26 mouse cellular contexts compared by ENCODE assay signal in genomic region chr2:35417231-35417630, GRCm38 (mm10). TPM values are rescaled to one million over a fixed set of nuclear protein-coding genes. Genes with fewer than 3 reads are reported as not detected.
DNase-seq lines count a peak whose midpoint lies in the region; ATAC-seq and TF ChIP-seq lines count a peak whose summit lies in the region.
"Had no signal": no experiment of that assay in that cellular context is flagged by ENCODE, and none has a peak within 500 bp of the region (broad histone marks: within the 10 kb centered on the region; RNA-seq: fewer than 3 reads in every experiment).

No protein-coding gene starts in this region.

- no peak overlapping the region for H3K27ac ChIP-seq in liver, postnatal 0 days (ENCODE audit: low read depth)
- peak overlapping the region; percentile 95 for H3K27ac ChIP-seq in CH12.LX (ENCODE audit: insufficient read depth, low read depth)
- no peak overlapping the region for H3K27ac ChIP-seq in MEL (ENCODE audit: control insufficient read depth, low read depth, low read length)
- peak overlapping the region; percentile 50 for H3K27ac ChIP-seq in liver, embryonic 12.5 days
- H3K27ac ChIP-seq: embryonic facial prominence, embryonic 13.5 days; forebrain, embryonic 12.5 days; heart, embryonic 10.5 days; heart, embryonic 15.5 days; hindbrain, embryonic 10.5 days; hindbrain, embryonic 15.5 days had no signal

- in situ Hi-C loops in CH12.LX (cut with MboI; ENCODE audit: low pct_ligation_motif_present, low pct_unique_long_range_greater_than_20kb, low sequenced_read_pairs): no loop called here

- ATAC-seq in liver, postnatal 0 days: no peak
- no peak for ATAC-seq in liver, embryonic 12.5 days
- no peak for ATAC-seq in megakaryocyte progenitor cell, adult 5-6 weeks (replicated peaks; ENCODE audit: poor library complexity)
- ATAC-seq: forebrain, embryonic 16.5 days had no signal

- no peak for TF ChIP-seq RAD21 in CH12.LX (IDR thresholded peaks at IDR 0.05; ENCODE audit: low read depth, low read length)
- no peak for TF ChIP-seq RAD21 in MEL (IDR thresholded peaks at IDR 0.05; ENCODE audit: low read depth, low read length)

- no peaks in the 10 kb centered on the region for H3K27me3 ChIP-seq in liver, postnatal 0 days (ENCODE audit: insufficient read depth, low read length)
- H3K27me3 ChIP-seq in CH12.LX (replicated peaks) (no peaks in the 10 kb centered on the region), MEL (ENCODE audit: control insufficient read depth in 1 of 2, insufficient read depth in 2 of 2, low read length in 2 of 2) (no peaks in the 10 kb centered on the region)
- H3K27me3 ChIP-seq in liver, embryonic 12.5 days (replicated peaks): no peaks in the 10 kb centered on the region
- H3K27me3 ChIP-seq: embryonic facial prominence, embryonic 13.5 days; forebrain, embryonic 12.5 days; heart, embryonic 15.5 days; hindbrain, embryonic 15.5 days had no signal

- no peak overlapping the region for H3K4me3 ChIP-seq in liver, postnatal 0 days (ENCODE audit: low read depth, low read length)
- H3K4me3 ChIP-seq in CH12.LX (replicated peaks in 1 of 3; ENCODE audit: low read depth in 2 of 3, low read length in 2 of 3, poor library complexity in 1 of 3) (no peak overlapping the region), MEL (ENCODE audit: control insufficient read depth in 1 of 2, insufficient read depth in 1 of 2, low read depth in 2 of 2, low read length in 2 of 2) (no peak overlapping the region)
- no peak overlapping the region for H3K4me3 ChIP-seq in liver, embryonic 12.5 days
- H3K4me3 ChIP-seq: embryonic facial prominence, embryonic 13.5 days; forebrain, embryonic 12.5 days; heart, embryonic 10.5 days; heart, embryonic 15.5 days; hindbrain, embryonic 10.5 days; hindbrain, embryonic 15.5 days had no signal

- no peak for TF ChIP-seq POLR2A in CH12.LX (IDR thresholded peaks at IDR 0.05; ENCODE audit: low read depth, low read length)
- TF ChIP-seq POLR2A in MEL (IDR thresholded peaks at IDR 0.05; ENCODE audit: control insufficient read depth in 1 of 2, insufficient read depth in 1 of 2, low read depth in 1 of 2, low read length in 2 of 2, poor library complexity in 1 of 2): no peak

- H3K4me1 ChIP-seq in liver, postnatal 0 days (ENCODE audit: insufficient read depth): peaks cover 12% of the 10 kb centered on the region
- H3K4me1 ChIP-seq in CH12.LX (ENCODE audit: control insufficient read depth in 1 of 2, insufficient read depth in 2 of 2): peaks cover 24 to 73% of the 10 kb centered on the region in 2 experiments
- H3K4me1 ChIP-seq in MEL (ENCODE audit: control insufficient read depth in 1 of 2, insufficient read depth in 2 of 2, low read length in 2 of 2): peaks cover 9 to 31% of the 10 kb centered on the region in 2 experiments
- peaks cover 66% of the 10 kb centered on the region for H3K4me1 ChIP-seq in liver, embryonic 12.5 days
- H3K4me1 ChIP-seq: forebrain, embryonic 12.5 days; hindbrain, embryonic 15.5 days had no signal

- TF ChIP-seq CTCF in liver, postnatal 0 days (IDR thresholded peaks at IDR 0.05; ENCODE audit: low read depth): no peak
- TF ChIP-seq CTCF in CH12.LX (conservative IDR thresholded peaks at IDR 0.05 in 1 of 2, IDR thresholded peaks at IDR 0.05 in 1 of 2; ENCODE audit: low read depth in 2 of 2, low read length in 2 of 2): no peak
- no peak for TF ChIP-seq CTCF in MEL (IDR thresholded peaks at IDR 0.05 in 2 of 3, conservative IDR thresholded peaks at IDR 0.05 in 1 of 3; ENCODE audit: control insufficient read depth in 1 of 3, insufficient read depth in 1 of 3, low read depth in 2 of 3, low read length in 3 of 3, poor library complexity in 1 of 3, severe bottlenecking in 1 of 3)

- peaks cover 5% of the 10 kb centered on the region; the same call in 1 of the 2 replicates for H3K9me3 ChIP-seq in liver, postnatal 0 days (ENCODE audit: low read length)
- H3K9me3 ChIP-seq in CH12.LX (replicated peaks; ENCODE audit: low read length) (peaks cover 16% of the 10 kb centered on the region), MEL (replicated peaks; ENCODE audit: insufficient read depth, low read length) (no peaks in the 10 kb centered on the region)
- peaks cover 7% of the 10 kb centered on the region; the same call in 1 of the 2 replicates for H3K9me3 ChIP-seq in liver, embryonic 12.5 days (replicated peaks)
- H3K9me3 ChIP-seq: hindbrain, embryonic 15.5 days had no signal

- no peak overlapping the region for H3K9ac ChIP-seq in liver, postnatal 0 days (replicated peaks)
- H3K9ac ChIP-seq in CH12.LX (ENCODE audit: insufficient read depth, low read depth) (peak overlapping the region; percentile 23; the same call in 1 of the 2 replicates), MEL (ENCODE audit: control insufficient read depth, low read depth, low read length, poor library complexity, severe bottlenecking) (no peak overlapping the region)
- no peak overlapping the region; the same call in 1 of the 2 replicates for H3K9ac ChIP-seq in liver, embryonic 12.5 days
- H3K9ac ChIP-seq: embryonic facial prominence, embryonic 13.5 days; forebrain, embryonic 12.5 days; heart, embryonic 15.5 days; hindbrain, embryonic 15.5 days had no signal

- H3K36me3 ChIP-seq in liver, postnatal 0 days (replicated peaks; ENCODE audit: insufficient read depth, low read length): peaks cover 26% of the 10 kb centered on the region
- H3K36me3 ChIP-seq in CH12.LX (replicated peaks in 1 of 2; ENCODE audit: control insufficient read depth in 1 of 2, insufficient read depth in 1 of 2, low read length in 1 of 2) (peaks cover 55 to 81% of the 10 kb centered on the region in 2 experiments), MEL (ENCODE audit: control insufficient read depth in 1 of 2, insufficient read depth in 2 of 2, low read length in 2 of 2) (peaks cover 0 to 16% of the 10 kb centered on the region in 2 experiments; a peak in 3 of 4 replicates)
- peaks cover 63% of the 10 kb centered on the region for H3K36me3 ChIP-seq in liver, embryonic 12.5 days
- H3K36me3 ChIP-seq: forebrain, embryonic 12.5 days; hindbrain, embryonic 15.5 days had no signal

- no peak for TF ChIP-seq EP300 in liver, postnatal 0 days (IDR thresholded peaks at IDR 0.05; ENCODE audit: low read depth)
- TF ChIP-seq EP300 in CH12.LX (IDR thresholded peaks at IDR 0.05; ENCODE audit: low read length) (0 out of 2 replicates have a peak, but pooled peaks have one; percentile 23), MEL (IDR thresholded peaks at IDR 0.05; ENCODE audit: low read depth in 1 of 2, low read length in 2 of 2) (peak; percentile 28 to 43; a peak in 2 of 4 replicates)

- WGBS in liver, postnatal 0 days (ENCODE audit: insufficient replicate concordance): 26% methylated on average over 1 of the region's 1 CpGs
- 27% methylated on average over 1 of the region's 1 CpGs for WGBS in liver, embryonic 12.5 days (ENCODE audit: insufficient replicate concordance)

- dilution Hi-C loops in CH12.LX (cut with MboI; ENCODE audit: extremely low pct_ligation_motif_present, extremely low pct_unique_long_range_greater_than_20kb, low sequenced_read_pairs): no loop called here

- DNase-seq in liver (peak; percentile 21), CH12.LX (ENCODE audit: extremely low read depth) (no peak), MEL (ENCODE audit: low read depth, low spot score) (peak; percentile 43)
- DNase-seq in liver, postnatal 0 days: no peak
- no peak for DNase-seq in layer of hippocampus, postnatal 36 days
- DNase-seq: adrenal gland, postnatal 10 days; cerebellum, adult 11 months; cerebellum, adult 8-10 months; cerebellum, postnatal 14 days; gastrocnemius, postnatal 36 days; heart, adult 18-20 months; heart, postnatal 14 days had no signal

- no peak overlapping the region for H3K4me2 ChIP-seq in liver, postnatal 0 days (ENCODE audit: low read depth, low read length)
- H3K4me2 ChIP-seq in CH12.LX (ENCODE audit: insufficient read depth, low read depth, poor library complexity, severe bottlenecking): peak overlapping the region; percentile 45
- no peak overlapping the region for H3K4me2 ChIP-seq in liver, embryonic 12.5 days
- H3K4me2 ChIP-seq: embryonic facial prominence, embryonic 13.5 days; forebrain, embryonic 12.5 days; heart, embryonic 15.5 days; hindbrain, embryonic 15.5 days had no signal

- no peaks in the 10 kb centered on the region for H3K79me2 ChIP-seq in CH12.LX (replicated peaks; ENCODE audit: control insufficient read depth, extremely low read depth, insufficient read depth, poor library complexity, severe bottlenecking)
- no peaks in the 10 kb centered on the region for H3K79me2 ChIP-seq in MEL (ENCODE audit: control insufficient read depth, insufficient read depth, low read length, poor library complexity)

RNA-seq across cellular contexts. Expression of gene 4930402F06Rik, which starts 20.3 kb away (rescaled TPM):
- polyA plus RNA-seq in liver, postnatal 0 days (2015; fragmentation: Nextera tagmentation; extraction: Ambion mirVana): not detected in 2 replicates
- total RNA-seq in CH12.LX (2012; rRNA removed) (not detected in 2 replicates), CH12.LX (2014; rRNA removed) (not detected in 2 replicates), MEL (2012; rRNA removed) (not detected in 2 replicates)
- polyA plus RNA-seq in CH12.LX (2012; ENCODE audit: insufficient read length, low read depth) (not detected in 2 replicates), MEL (2012; ENCODE audit: insufficient read depth in 1 of 2, insufficient read length in 2 of 2, low read depth in 1 of 2, low replicate concordance in 2 of 2, missing spikeins in 1 of 2) (not detected)
- polyA plus RNA-seq in liver, embryonic 12.5 days (2016; fragmentation: Nextera tagmentation; extraction: Ambion mirVana): not detected in 2 replicates
- total RNA-seq in layer of hippocampus, postnatal 36 days (2021): not detected
- total RNA-seq in megakaryocyte progenitor cell, adult 5-6 weeks (2015): not detected in 2 replicates
- total RNA-seq in megakaryocyte progenitor cell, adult 5-6 weeks (2017): not detected in 2 replicates
- total RNA-seq: adrenal gland, postnatal 10 days; adrenal gland, postnatal 4 days; ES-E14; gastrocnemius, adult 8-10 months; gastrocnemius, postnatal 36 days; heart, adult 18-20 months; heart, postnatal 14 days had no signal
- polyA plus RNA-seq: brain, embryonic 14.5 days; embryonic facial prominence, embryonic 13.5 days; forebrain, embryonic 12.5 days; forebrain, embryonic 16.5 days; frontal cortex, adult 2 months; heart, embryonic 10.5 days; heart, embryonic 15.5 days; hindbrain, embryonic 10.5 days; hindbrain, embryonic 15.5 days had no signal

RNA-seq across cellular contexts. Expression of gene Ggta1, which starts 45.8 kb away (rescaled TPM):
- polyA plus RNA-seq in liver, postnatal 0 days (2015; fragmentation: Nextera tagmentation; extraction: Ambion mirVana): 5.2 and 6.2 TPM in 2 replicates
- total RNA-seq in CH12.LX (2012; rRNA removed): 55.8 and 67.2 TPM in 2 replicates
- total RNA-seq in CH12.LX (2014; rRNA removed): 46.9 and 52.0 TPM in 2 replicates
- polyA plus RNA-seq in CH12.LX (2012; ENCODE audit: insufficient read length, low read depth): 38.4 and 40.5 TPM in 2 replicates
- total RNA-seq in MEL (2012; rRNA removed): 23.6 and 30.7 TPM in 2 replicates
- 10 to 100 TPM in 1 of 2 experiments, not detected in 1; 29.2 TPM for polyA plus RNA-seq in MEL (2012; ENCODE audit: insufficient read depth in 1 of 2, insufficient read length in 2 of 2, low read depth in 1 of 2, low replicate concordance in 2 of 2, missing spikeins in 1 of 2)
- 12.7 and 13.0 TPM in 2 replicates for polyA plus RNA-seq in liver, embryonic 12.5 days (2016; fragmentation: Nextera tagmentation; extraction: Ambion mirVana)
- 1 to 10 TPM; 1.7 to 2.6 TPM for total RNA-seq in layer of hippocampus, postnatal 36 days (2021)
- total RNA-seq in megakaryocyte progenitor cell, adult 5-6 weeks (2015): 50.8 and 54.4 TPM in 2 replicates
- total RNA-seq in megakaryocyte progenitor cell, adult 5-6 weeks (2017): 72.0 and 77.3 TPM in 2 replicates

RNA-seq across cellular contexts. Expression of gene 4930568D16Rik, which starts 49.7 kb away (rescaled TPM):
- polyA plus RNA-seq in liver, postnatal 0 days (2015; fragmentation: Nextera tagmentation; extraction: Ambion mirVana): not detected in 2 replicates
- total RNA-seq in CH12.LX (2012; rRNA removed) (not detected in 2 replicates), CH12.LX (2014; rRNA removed) (not detected in 2 replicates), MEL (2012; rRNA removed) (not detected in 2 replicates)
- polyA plus RNA-seq in CH12.LX (2012; ENCODE audit: insufficient read length, low read depth) (not detected in 2 replicates), MEL (2012; ENCODE audit: insufficient read depth in 1 of 2, insufficient read length in 2 of 2, low read depth in 1 of 2, low replicate concordance in 2 of 2, missing spikeins in 1 of 2) (not detected)
- polyA plus RNA-seq in liver, embryonic 12.5 days (2016; fragmentation: Nextera tagmentation; extraction: Ambion mirVana): not detected in 2 replicates
- total RNA-seq in layer of hippocampus, postnatal 36 days (2021): not detected
- total RNA-seq in megakaryocyte progenitor cell, adult 5-6 weeks (2015): not detected in 2 replicates
- total RNA-seq in megakaryocyte progenitor cell, adult 5-6 weeks (2017): not detected in 2 replicates
- total RNA-seq: adrenal gland, postnatal 10 days; adrenal gland, postnatal 4 days; ES-E14; gastrocnemius, adult 8-10 months; gastrocnemius, postnatal 36 days; heart, adult 18-20 months; heart, postnatal 14 days had no signal
- polyA plus RNA-seq: brain, embryonic 14.5 days; embryonic facial prominence, embryonic 13.5 days; forebrain, embryonic 12.5 days; forebrain, embryonic 16.5 days; frontal cortex, adult 2 months; heart, embryonic 10.5 days; heart, embryonic 15.5 days; hindbrain, embryonic 10.5 days; hindbrain, embryonic 15.5 days had no signal

Comparison
In these comparisons a context has a peak if more than half of its experiments do, and no peak if none do; other contexts are left out.
1. DNase-seq: peak in liver (single experiment) and MEL (single experiment); none in liver, postnatal 0 days (single experiment), CH12.LX (single experiment) and layer of hippocampus, postnatal 36 days (0 of 2).
2. H3K27ac ChIP-seq: peak in CH12.LX (single experiment) and liver, embryonic 12.5 days (single experiment); none in liver, postnatal 0 days (single experiment) and MEL (single experiment).